Mouse (Mus musculus) neural tube, embryonic 13.5 days (tissue): ENCODE results near the gene Dpp4. TPM values are rescaled to one million over a fixed set of nuclear protein-coding genes. Genes with fewer than 3 reads are reported as not detected.

Experiments
- ATAC-seq: fragments of 200-750 bp; cut with Nextera tagmentation; 2 replicates; pipeline ENCODE4 v1.8.0; 2017; ENCODE audit warnings: low read depth, mild to moderate bottlenecking, moderate TSS enrichment, moderate library complexity
- H3K27ac ChIP-seq: fragments of 300-500 bp; sonication (generic); replicated peaks from 2 replicates; pipeline ENCODE4 v1.5.1; 2015; ENCODE audit warnings: moderate library complexity, mild to moderate bottlenecking, inconsistent platforms
- H3K27me3 ChIP-seq: fragments of 300-500 bp; sonication (generic); 2 replicates; pipeline ENCODE4 v1.6.1; 2015; ENCODE audit warnings: mild to moderate bottlenecking, inconsistent platforms
- H3K36me3 ChIP-seq: fragments of 300-500 bp; sonication (generic); 2 replicates; pipeline ENCODE4 v1.6.1; 2015; ENCODE audit warnings: mild to moderate bottlenecking, inconsistent platforms
- H3K4me1 ChIP-seq: fragments of 300-500 bp; sonication (generic); replicated peaks from 2 replicates; pipeline ENCODE4 v1.6.1; 2015; ENCODE audit warnings: inconsistent platforms
- H3K4me2 ChIP-seq: fragments of 300-500 bp; sonication (generic); 2 replicates; pipeline ENCODE4 v1.6.1; 2015; ENCODE audit warnings: inconsistent platforms, mild to moderate bottlenecking, moderate library complexity
- H3K4me3 ChIP-seq: fragments of 300-500 bp; sonication (generic); 2 replicates; pipeline ENCODE4 v1.5.1; 2015; ENCODE audit warnings: mild to moderate bottlenecking, inconsistent platforms
- H3K9ac ChIP-seq: fragments of 300-500 bp; sonication (generic); 2 replicates; pipeline ENCODE4 v1.6.1; 2015; ENCODE audit warnings: moderate library complexity, mild to moderate bottlenecking, inconsistent platforms
- H3K9me3 ChIP-seq: fragments of 300-500 bp; sonication (generic); 2 replicates; pipeline ENCODE4 v1.6.1; 2016; ENCODE audit warnings: inconsistent platforms
- WGBS: fragments of 180-500 bp; shearing (Covaris S2); methylation state at CpG from one replicate; pipeline ENCODE4 v1.1.7; 2015; 5-methylcytosine and 5-hydroxymethylcytosine counted together
- polyA plus RNA-seq: library from polyadenylated mRNA; unstranded; fragments of >200 nt; fragmentation: Nextera tagmentation; extraction: Ambion mirVana; gene quantifications from 2 replicates; pipeline ENCODE4 v1.2.1, GENCODE M21; 2015

Gene Dpp4
- polyA plus RNA-seq, 1 experiment from 2014 or later = 2.6 TPM

DNA sequence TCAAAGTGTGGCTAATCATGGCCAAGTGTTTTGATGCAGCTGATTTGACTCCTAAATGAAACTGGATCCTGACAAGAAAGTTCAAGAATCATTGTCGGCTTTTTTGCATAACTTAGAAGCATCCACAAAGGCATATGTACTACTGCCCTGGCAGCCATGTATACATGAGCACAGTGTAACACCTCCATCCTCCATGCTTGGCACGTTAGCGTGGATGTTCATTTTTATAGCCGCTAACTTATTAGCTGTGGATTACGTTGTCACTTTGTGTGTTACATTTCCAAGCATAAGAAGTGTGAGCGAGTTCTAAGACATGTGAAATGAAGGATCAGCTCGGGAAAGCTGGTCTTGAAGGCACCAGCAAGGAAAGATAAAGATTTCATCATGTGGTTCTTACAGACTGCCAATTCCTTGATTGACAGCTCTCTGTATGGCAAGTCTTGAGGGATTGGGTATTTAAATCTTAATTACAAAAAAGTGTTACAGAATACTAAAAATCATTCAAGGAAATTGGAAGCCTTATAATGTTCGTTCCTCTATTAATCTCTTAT lies 19.3 kb upstream of the Dpp4 start:
- Histone ChIP-seq H3K36me3 (no peaks in the 10 kb centered on the region), H3K27me3 (no peaks in the 10 kb centered on the region), H3K9ac (no peak overlapping the region), H3K9me3 (no peaks in the 10 kb centered on the region), H3K4me3 (no peak overlapping the region), H3K4me1 (no peaks in the 10 kb centered on the region), H3K4me2 (no peak overlapping the region), H3K27ac (no peak overlapping the region)
- no peak for ATAC-seq
- 90% methylated on average over 8 of the region's 8 CpGs for WGBS

DNA sequence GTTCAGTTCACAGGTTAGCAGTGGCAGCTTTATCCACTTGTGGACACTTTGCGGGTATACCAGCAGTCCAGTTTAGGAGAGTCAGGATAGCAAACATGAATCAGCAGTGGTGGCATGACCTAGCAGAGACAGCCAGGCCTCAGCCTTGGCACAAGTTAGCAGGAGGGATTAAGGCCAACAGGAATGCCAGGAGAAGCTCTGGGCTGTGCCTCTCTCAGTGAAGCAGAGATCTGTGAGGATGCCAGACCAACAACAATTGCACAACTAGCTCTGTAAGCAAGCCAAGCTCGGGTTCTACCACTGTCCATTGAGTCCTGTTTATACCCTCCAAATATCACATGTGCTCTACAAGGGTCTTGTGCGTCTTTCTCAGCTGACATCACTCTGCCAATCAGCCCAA lies 13.9 kb upstream of the Dpp4 start:
- Histone ChIP-seq H3K4me2 (no peak overlapping the region), H3K9ac (no peak overlapping the region), H3K9me3 (no peaks in the 10 kb centered on the region), H3K27ac (no peak overlapping the region), H3K4me3 (no peak overlapping the region), H3K4me1 (no peaks in the 10 kb centered on the region), H3K27me3 (no peaks in the 10 kb centered on the region), H3K36me3 (no peaks in the 10 kb centered on the region)
- no peak for ATAC-seq
- WGBS = 93% methylated on average over 3 of the region's 3 CpGs

DNA sequence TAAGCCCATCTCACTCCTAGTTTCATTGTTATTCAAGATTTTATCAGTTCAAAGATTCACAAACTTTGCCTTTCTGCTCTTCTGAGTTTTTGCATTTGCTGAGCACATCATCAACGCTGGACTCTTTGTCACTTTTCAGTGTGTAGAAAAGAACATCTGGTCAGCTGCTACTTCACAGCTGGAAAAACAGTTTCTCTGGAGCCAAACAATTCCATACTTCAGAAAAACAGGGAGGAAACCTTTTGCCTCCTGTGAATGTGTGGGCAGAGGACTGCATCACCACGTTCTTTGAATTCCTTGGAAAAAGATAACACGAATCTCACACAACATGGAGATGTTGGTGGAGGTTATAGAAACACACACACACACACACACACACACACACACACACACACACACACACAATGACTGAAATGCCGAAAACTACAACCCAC lies 11.3 kb upstream of the Dpp4 start:
- Histone ChIP-seq H3K36me3 (no peaks in the 10 kb centered on the region), H3K4me3 (no peak overlapping the region), H3K4me2 (no peak overlapping the region), H3K9me3 (no peaks in the 10 kb centered on the region), H3K27me3 (no peaks in the 10 kb centered on the region), H3K27ac (no peak overlapping the region), H3K4me1 (no peaks in the 10 kb centered on the region), H3K9ac (no peak overlapping the region)
- ATAC-seq = no peak
- WGBS = 66% methylated on average over 4 of the region's 4 CpGs

DNA sequence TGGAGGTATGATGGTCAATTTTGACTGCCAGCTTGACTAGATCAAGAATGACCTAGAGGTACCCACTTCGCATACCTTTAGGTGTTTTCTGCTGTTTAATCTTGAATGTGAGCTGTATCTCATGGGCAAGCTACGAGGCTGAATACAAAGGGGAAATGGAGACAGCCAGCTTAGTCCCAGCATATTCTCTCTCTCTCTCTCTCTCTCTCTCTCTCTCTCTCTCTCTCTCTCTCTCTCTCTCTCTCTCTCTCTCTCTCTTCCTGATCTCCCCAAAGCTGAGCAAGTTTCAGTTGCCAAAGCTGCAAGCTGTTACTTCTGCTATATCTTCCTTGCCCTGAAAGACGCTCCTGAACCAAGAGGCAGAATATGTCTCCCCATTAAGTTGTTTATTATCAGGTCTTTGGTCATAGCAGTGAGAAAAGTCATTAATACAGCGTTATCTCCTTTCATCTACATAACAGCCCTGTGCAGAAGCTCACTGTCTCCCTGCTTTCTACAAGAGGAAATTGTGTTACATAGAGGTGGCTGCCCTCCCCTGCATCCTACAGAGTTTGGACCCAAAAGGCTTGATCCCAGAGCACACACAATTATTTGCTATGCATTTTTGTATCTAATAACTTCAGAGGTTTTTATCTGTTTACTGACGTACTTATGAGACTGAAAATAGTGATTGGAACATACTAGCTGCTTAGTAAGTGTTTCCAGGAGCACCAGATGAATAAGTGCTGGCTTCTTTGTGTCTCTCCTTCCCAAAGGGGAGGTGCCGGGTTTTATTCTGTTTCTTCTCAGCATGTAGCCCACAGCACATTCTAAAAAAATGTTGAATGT lies 10.7 kb upstream of the Dpp4 start:
- H3K4me2 ChIP-seq = no peak overlapping the region
- H3K4me3 ChIP-seq = no peak overlapping the region
- no peak overlapping the region for H3K9ac ChIP-seq
- no peaks in the 10 kb centered on the region for H3K27me3 ChIP-seq
- no peaks in the 10 kb centered on the region for H3K36me3 ChIP-seq
- H3K27ac ChIP-seq = no peak overlapping the region
- H3K9me3 ChIP-seq = no peaks in the 10 kb centered on the region
- WGBS = 72% methylated on average over 6 of the region's 6 CpGs
- no peak for ATAC-seq
- H3K4me1 ChIP-seq = no peaks in the 10 kb centered on the region

DNA sequence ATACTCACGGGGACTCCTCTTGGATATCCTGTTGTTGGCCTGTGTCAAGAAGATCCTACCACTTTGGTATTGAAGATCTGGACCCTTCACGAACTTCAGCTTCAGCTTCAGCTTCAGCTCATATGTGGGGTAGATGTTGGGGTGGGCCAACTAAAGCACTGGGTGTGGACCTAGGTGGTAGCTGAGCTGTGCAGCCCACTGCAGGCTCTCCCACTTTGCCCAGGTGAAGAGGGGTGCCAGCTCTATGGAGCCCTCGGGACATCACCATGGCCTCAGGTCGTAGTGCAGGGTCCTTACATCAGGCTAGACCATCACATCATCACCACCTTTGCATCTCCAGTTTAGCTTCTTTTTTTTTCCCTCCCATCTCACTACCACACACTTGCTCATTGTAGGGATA lies 9.2 kb upstream of the Dpp4 start:
- no peaks in the 10 kb centered on the region for H3K36me3 ChIP-seq
- H3K27ac ChIP-seq = no peak overlapping the region
- no peaks in the 10 kb centered on the region for H3K27me3 ChIP-seq
- no peaks in the 10 kb centered on the region for H3K9me3 ChIP-seq
- ATAC-seq = no peak
- H3K4me1 ChIP-seq = no peaks in the 10 kb centered on the region
- H3K4me3 ChIP-seq = no peak overlapping the region
- H3K9ac ChIP-seq = no peak overlapping the region
- no peak overlapping the region for H3K4me2 ChIP-seq
- WGBS = 92% methylated on average over 4 of the region's 4 CpGs

DNA sequence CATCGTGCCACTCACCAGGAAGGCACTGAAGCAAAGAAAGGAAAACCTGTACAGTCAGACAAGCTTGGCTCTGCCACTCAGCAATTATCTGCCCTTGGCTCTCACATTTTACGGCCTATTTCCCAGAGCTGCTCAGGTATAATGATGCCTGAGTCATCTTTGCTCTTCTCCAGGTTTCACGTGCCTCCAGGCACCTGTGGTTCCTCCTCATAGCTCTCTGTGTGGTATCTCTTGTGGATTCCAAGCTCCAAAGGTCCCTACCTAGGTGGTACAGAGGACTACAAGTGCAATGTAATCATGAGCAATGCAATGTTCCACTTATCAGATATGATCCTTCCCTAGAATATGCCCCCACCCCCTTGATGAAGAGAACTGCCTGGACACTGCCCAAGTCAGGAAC lies 8.0 kb upstream of the Dpp4 start:
- WGBS = 84% methylated on average over 3 of the region's 3 CpGs
- ATAC-seq = no peak
- no peaks in the 10 kb centered on the region for H3K27me3 ChIP-seq
- H3K27ac ChIP-seq = no peak overlapping the region
- no peaks in the 10 kb centered on the region for H3K4me1 ChIP-seq
- H3K9me3 ChIP-seq = no peaks in the 10 kb centered on the region
- H3K4me2 ChIP-seq = no peak overlapping the region
- no peak overlapping the region for H3K4me3 ChIP-seq
- no peak overlapping the region for H3K9ac ChIP-seq
- H3K36me3 ChIP-seq = no peaks in the 10 kb centered on the region

DNA sequence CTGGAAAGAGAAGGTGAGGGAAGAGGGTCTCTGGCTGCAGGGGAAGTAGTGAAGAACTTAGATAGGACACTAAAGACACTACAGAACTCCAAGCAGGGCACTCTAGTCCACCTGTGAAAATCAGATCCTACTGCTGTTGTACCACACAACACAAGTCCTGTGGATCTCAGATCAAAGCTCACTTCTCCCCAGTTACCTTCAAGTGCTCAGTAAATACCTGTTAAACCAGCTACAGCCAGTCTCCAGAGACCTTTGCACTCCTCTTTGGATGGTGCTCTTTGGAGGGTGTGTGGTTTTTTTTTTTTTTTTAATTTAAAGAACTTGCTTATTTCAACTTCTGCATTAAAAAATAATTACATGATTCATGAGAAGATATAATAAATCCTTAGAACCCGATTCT lies 5.2 kb upstream of the Dpp4 start:
- no peaks in the 10 kb centered on the region for H3K36me3 ChIP-seq
- no peak overlapping the region for H3K9ac ChIP-seq
- H3K27ac ChIP-seq = no peak overlapping the region
- H3K4me2 ChIP-seq = no peak overlapping the region
- WGBS = 70% methylated on average over 1 of the region's 1 CpGs
- H3K4me1 ChIP-seq = no peaks in the 10 kb centered on the region
- peaks cover 7% of the 10 kb centered on the region for H3K27me3 ChIP-seq
- no peak overlapping the region for H3K4me3 ChIP-seq
- H3K9me3 ChIP-seq = no peaks in the 10 kb centered on the region
- ATAC-seq = no peak

DNA sequence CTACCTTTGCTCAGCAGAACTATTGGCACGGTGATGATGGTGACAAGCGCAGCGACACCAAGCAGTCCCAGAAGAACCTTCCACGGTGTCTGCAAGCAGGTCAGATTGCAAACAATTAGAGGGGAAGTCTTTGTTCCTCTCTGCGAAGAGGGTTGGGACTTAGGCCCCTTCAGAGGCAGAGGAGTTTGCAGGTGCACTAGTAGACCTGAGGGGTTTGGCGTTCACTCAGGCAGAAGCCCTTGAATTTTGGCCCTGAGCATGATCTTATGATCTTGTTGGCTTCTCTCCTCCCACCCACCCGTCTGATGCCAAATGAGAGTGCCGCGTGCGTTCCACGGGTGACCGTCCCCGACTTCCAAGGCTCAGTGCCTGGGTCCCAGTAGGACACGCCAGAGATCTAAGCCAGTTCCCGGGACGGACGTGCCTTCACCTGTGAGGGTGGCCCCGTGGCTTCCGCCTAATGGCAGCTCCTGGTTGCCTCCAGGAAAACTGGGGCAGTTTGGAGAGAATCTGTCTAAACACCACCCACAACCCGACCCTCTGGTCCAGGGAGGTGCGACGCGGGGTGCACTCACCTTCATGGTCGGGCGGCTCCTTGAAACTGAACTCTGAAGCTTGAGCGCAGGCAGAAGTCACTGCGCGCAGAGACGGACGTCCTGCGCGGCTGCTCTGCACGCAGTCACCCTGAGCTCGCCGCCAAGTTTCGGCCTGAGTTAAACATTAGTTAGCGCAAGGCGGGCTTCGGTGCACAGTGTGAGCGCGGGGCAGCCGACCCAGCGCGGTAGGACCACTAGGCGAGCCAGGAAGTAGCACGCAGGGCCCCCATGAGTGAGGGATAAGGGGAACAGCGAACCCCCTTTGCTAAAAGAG lies 585 bp downstream of the Dpp4 start:
- Histone ChIP-seq H3K27ac (no peak overlapping the region), H3K36me3 (no peaks in the 10 kb centered on the region), H3K9me3 (no peaks in the 10 kb centered on the region), H3K27me3 (peaks cover 28% of the 10 kb centered on the region), H3K4me3 (peak overlapping the region; percentile 41), H3K4me1 (peaks cover 11% of the 10 kb centered on the region), H3K4me2 (peak overlapping the region; percentile 75), H3K9ac (peak overlapping the region; percentile 55; the same call in 1 of the 2 replicates)
- ATAC-seq = peak; percentile 47; the same call in 1 of the 2 replicates
- WGBS = 6% methylated on average over 47 of the region's 47 CpGs

DNA sequence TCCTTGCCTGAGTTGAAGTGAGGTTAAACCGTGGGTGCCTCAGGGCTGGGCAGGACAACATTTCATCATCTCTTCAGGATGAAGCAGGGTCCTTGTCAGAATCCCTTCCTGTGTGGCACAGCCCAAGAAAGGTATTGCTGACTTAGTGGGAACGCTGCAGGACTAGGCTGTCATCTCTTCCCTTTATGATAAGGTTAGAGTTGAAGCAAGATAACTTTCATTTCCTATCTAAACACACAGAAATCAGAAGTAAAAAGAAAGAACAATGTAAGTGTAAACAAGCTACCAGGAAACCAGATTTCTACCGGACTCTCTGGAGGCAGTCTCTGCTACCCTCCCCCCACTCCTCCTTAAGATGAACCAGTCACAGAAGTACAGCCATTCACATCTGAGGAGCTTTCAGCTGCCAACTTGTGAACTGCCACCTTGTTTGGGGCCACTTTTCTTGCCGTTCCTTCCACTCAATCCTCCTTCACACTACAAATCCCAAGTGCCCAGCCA lies 3.3 kb downstream of the Dpp4 start:
- no peak for ATAC-seq
- Histone ChIP-seq H3K4me2 (no peak overlapping the region), H3K36me3 (no peaks in the 10 kb centered on the region), H3K9ac (no peak overlapping the region), H3K9me3 (no peaks in the 10 kb centered on the region), H3K4me3 (no peak overlapping the region), H3K27ac (no peak overlapping the region), H3K27me3 (peaks cover 28% of the 10 kb centered on the region), H3K4me1 (peaks cover 11% of the 10 kb centered on the region)
- whole genome bisulfite sequencing = 44% methylated on average over 4 of the region's 4 CpGs

DNA sequence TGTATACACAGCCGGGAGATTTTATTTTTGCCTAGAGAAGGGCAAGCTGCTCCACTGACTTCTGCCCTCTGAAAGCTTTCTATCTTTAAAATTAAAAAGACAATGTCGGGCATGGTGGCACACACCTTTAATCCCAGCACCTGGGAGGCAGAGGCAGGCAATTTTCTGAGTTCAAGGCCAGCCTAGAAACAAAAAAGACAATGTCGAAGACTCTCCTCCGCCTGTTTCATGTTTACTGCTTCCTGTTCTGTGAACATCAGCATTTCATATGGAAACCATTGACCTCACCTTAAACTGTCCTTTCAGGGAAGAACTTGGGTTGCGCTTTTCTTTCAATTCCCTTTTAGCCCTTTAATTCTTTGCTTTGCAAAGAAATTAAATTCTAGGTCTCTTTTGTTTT lies 3.8 kb downstream of the Dpp4 start:
- no peak for ATAC-seq
- Histone ChIP-seq H3K36me3 (no peaks in the 10 kb centered on the region), H3K9me3 (no peaks in the 10 kb centered on the region), H3K4me2 (no peak overlapping the region), H3K4me1 (peaks cover 11% of the 10 kb centered on the region), H3K27me3 (peaks cover 28% of the 10 kb centered on the region), H3K9ac (no peak overlapping the region), H3K4me3 (no peak overlapping the region), H3K27ac (no peak overlapping the region)
- WGBS = 80% methylated on average over 5 of the region's 5 CpGs

DNA sequence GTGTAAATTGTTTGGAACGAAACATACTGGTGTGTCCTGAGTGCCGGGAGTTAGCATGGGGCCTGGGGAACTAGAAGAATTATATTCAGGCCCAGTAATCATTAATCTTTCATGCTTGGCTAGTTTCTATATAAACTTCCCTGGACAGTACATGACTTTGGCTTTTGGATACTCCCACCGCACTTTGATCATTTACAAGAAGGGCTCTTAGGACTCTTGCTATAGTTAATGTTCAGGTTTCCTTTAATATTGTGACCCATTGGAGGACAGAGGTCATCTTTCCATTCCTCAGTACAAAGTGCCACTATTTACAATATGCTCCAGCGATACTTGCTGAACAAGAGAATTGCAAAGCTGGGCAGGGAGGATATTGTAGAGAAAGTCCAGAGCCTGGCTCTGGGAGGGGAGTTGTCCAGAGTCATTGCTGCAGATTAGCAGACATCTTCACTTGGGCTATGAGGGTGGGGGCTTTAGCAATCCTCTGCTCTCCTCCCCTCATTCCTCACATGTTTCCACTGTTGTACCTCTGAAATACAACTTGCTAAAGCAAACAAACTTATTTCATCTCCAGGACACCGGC lies 8.4 kb downstream of the Dpp4 start:
- no peak overlapping the region for H3K4me3 ChIP-seq
- H3K27ac ChIP-seq = no peak overlapping the region
- H3K4me2 ChIP-seq = no peak overlapping the region
- no peaks in the 10 kb centered on the region for H3K9me3 ChIP-seq
- H3K36me3 ChIP-seq = no peaks in the 10 kb centered on the region
- ATAC-seq = no peak
- no peaks in the 10 kb centered on the region for H3K27me3 ChIP-seq
- no peaks in the 10 kb centered on the region for H3K4me1 ChIP-seq
- 59% methylated on average over 5 of the region's 5 CpGs for WGBS
- H3K9ac ChIP-seq = no peak overlapping the region

DNA sequence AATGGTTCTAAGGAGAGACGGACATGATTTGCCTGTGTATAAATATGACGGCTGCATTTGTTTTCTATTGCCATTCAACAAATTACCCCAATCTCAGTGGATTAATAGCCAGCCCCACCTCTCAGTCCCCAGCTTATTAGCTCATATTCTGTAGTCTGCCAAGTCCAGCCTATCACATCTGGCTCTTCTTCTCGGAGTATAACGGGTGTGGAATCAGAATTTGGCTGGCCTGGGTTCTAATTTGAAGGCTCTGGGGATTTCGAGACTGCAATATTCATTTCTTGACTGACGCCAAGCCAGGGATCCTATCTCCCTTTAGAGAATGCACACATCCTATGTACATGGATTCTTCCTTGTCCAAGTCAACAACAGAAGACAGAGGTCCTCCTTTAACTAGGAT lies 11.0 kb downstream of the Dpp4 start:
- Histone ChIP-seq H3K4me3 (no peak overlapping the region), H3K4me1 (no peaks in the 10 kb centered on the region)
- WGBS = 89% methylated on average over 6 of the region's 6 CpGs

More for the DNA sequence above, 11.0 kb downstream of the Dpp4 start:
- no peak overlapping the region for H3K4me2 ChIP-seq
- H3K9ac ChIP-seq = no peak overlapping the region
- H3K9me3 ChIP-seq = no peaks in the 10 kb centered on the region
- no peaks in the 10 kb centered on the region for H3K27me3 ChIP-seq
- H3K36me3 ChIP-seq = no peaks in the 10 kb centered on the region
- no peak overlapping the region for H3K27ac ChIP-seq
- no peak for ATAC-seq
